Mouse (Mus musculus) intestine, postnatal 0 days (tissue): Measurements from ENCODE around the gene Hmga2. TPM values are rescaled to one million over a fixed set of nuclear protein-coding genes. Genes with fewer than 3 reads are reported as not detected.
"Not testable (repeated sequence)": the region's sequence is repeated elsewhere in the genome, so short reads cannot be mapped to it uniquely, and the experiment has no call there.

Experiments
- ATAC-seq: fragments of 200-750 bp; cut with Nextera tagmentation; 2 replicates; pipeline ENCODE4 v1.8.0; 2017; ENCODE audit warnings: mild to moderate bottlenecking, moderate TSS enrichment, moderate library complexity
- H3K27ac ChIP-seq: fragments of 300-500 bp; sonication (generic); 2 replicates; pipeline ENCODE4 v1.5.1; 2014; ENCODE audit warnings: mild to moderate bottlenecking, low read depth, low read length, moderate library complexity
- H3K27me3 ChIP-seq: fragments of 300-500 bp; sonication (generic); replicated peaks from 2 replicates; pipeline ENCODE4 v1.6.1; 2014; ENCODE audit warnings: low read length, mixed read lengths; ENCODE audit not compliant: control insufficient read depth, insufficient read depth
- H3K36me3 ChIP-seq: fragments of 300-500 bp; sonication (generic); 2 replicates; pipeline ENCODE4 v1.6.1; 2014; ENCODE audit warnings: mild to moderate bottlenecking, moderate library complexity; ENCODE audit not compliant: control insufficient read depth, insufficient read depth
- H3K4me1 ChIP-seq: fragments of 300-500 bp; sonication (generic); replicated peaks from 2 replicates; pipeline ENCODE4 v1.6.1; 2014; ENCODE audit warnings: antibody characterized with exemption, low read length, mixed read lengths; ENCODE audit not compliant: control insufficient read depth, insufficient read depth
- H3K4me2 ChIP-seq: fragments of 300-500 bp; sonication (generic); replicated peaks from 2 replicates; pipeline ENCODE4 v1.6.1; 2014; ENCODE audit warnings: low read depth, mild to moderate bottlenecking, moderate library complexity
- H3K4me3 ChIP-seq: fragments of 300-500 bp; sonication (generic); 2 replicates; pipeline ENCODE4 v1.5.1; 2014; ENCODE audit warnings: low read depth, low read length
- H3K9ac ChIP-seq: fragments of 300-500 bp; sonication (generic); 2 replicates; pipeline ENCODE4 v1.6.1; 2014; ENCODE audit warnings: mild to moderate bottlenecking, low read depth, low read length
- H3K9me3 ChIP-seq: fragments of 300-500 bp; sonication (generic); 2 replicates; pipeline ENCODE4 v1.6.1; 2016; ENCODE audit warnings: mixed run types; ENCODE audit not compliant: control insufficient read depth
- CTCF ChIP-seq: sonication (generic); IDR thresholded peaks from 2 replicates; pipeline ENCODE4 v1.5.1; 2016; ENCODE audit warnings: low read depth, mild to moderate bottlenecking, control low read depth, antibody characterized with exemption, moderate library complexity
- WGBS: fragments of 180-500 bp; shearing (Covaris S2); extraction: QIAGEN DNeasy Blood & Tissue Kit; methylation state at CpG from one replicate; pipeline ENCODE4 v1.1.7; 2014; 5-methylcytosine and 5-hydroxymethylcytosine counted together
- polyA plus RNA-seq: library from polyadenylated mRNA; unstranded; fragments of >200 nt; fragmentation: Nextera tagmentation; extraction: Ambion mirVana; gene quantifications from 2 replicates; pipeline ENCODE4 v1.2.1, GENCODE M21; 2015

The Hmga2 gene
- polyA plus RNA-seq, 1 experiment from 2014 or later, result 4.3 TPM

DNA sequence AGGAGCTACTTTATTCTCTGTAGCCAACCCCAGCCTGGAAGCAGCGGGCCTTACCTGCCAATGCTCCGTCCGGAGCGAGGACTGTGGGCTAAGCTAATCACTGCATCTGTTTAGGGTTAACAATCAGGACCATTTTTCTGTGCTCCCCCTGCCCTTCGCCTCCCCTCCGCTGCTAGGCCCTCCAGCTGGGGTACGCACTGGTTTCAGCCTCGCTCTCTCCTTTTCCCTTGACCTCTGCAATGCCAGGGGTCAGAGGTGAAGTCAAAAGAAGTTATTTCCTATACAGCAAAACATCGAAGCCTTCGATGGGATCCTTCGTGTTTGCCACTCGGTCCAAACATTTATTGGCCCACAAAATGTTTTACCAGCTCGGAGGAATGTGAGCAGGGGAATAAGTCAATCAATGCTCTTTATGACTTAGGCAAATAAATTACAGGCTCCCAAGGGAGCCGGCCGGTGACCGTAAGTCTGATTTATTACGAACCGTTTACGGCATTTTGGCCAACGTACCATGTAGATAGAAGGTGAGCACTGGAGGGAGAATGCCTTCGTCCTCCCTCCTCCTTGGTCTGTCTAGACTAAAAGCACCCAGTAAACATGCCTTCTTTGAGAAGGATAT is 107.0 kb downstream of the Hmga2 start:
- H3K36me3 ChIP-seq, result no peaks in the 10 kb centered on the region
- H3K4me3 ChIP-seq, result peak overlapping the region; percentile 11; the same call in 1 of the 2 replicates
- no peaks in the 10 kb centered on the region; the same call in 1 of the 2 replicates for H3K4me1 ChIP-seq
- no peak for ATAC-seq
- H3K27me3 ChIP-seq, result no peaks in the 10 kb centered on the region
- H3K9me3 ChIP-seq, result no peaks in the 10 kb centered on the region
- WGBS, result 44% methylated on average over 21 of the region's 21 CpGs
- H3K4me2 ChIP-seq, result peak overlapping the region; percentile 44
- no peak overlapping the region for H3K27ac ChIP-seq
- no peak overlapping the region for H3K9ac ChIP-seq
- TF ChIP-seq CTCF, result no peak

DNA sequence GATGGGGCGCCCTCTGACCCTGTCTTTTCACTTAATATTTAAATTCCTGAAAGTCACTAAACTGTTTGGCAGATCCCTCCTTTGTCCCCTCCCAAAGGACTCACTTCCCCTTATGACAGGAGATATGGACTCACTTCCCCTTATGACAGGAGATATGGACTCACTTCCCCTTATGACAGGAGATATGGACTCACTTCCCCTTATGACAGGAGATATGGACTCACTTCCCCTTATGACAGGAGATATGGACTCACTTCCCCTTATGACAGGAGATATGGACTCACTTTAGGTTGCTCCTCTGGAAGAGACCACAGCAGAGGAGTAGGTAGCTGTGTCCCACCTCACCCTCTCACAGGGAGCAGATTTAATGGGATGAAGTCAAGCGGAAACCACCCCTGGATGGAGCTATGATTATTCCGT is 110.1 kb downstream of the Hmga2 start:
- H3K4me2 ChIP-seq, H3K4me3 ChIP-seq, H3K9me3 ChIP-seq, H3K27me3 ChIP-seq, H3K36me3 ChIP-seq, H3K4me1 ChIP-seq, ATAC-seq, H3K27ac ChIP-seq, H3K9ac ChIP-seq: not testable (repeated sequence)
- WGBS, result 85% methylated on average over 3 of the region's 3 CpGs

DNA sequence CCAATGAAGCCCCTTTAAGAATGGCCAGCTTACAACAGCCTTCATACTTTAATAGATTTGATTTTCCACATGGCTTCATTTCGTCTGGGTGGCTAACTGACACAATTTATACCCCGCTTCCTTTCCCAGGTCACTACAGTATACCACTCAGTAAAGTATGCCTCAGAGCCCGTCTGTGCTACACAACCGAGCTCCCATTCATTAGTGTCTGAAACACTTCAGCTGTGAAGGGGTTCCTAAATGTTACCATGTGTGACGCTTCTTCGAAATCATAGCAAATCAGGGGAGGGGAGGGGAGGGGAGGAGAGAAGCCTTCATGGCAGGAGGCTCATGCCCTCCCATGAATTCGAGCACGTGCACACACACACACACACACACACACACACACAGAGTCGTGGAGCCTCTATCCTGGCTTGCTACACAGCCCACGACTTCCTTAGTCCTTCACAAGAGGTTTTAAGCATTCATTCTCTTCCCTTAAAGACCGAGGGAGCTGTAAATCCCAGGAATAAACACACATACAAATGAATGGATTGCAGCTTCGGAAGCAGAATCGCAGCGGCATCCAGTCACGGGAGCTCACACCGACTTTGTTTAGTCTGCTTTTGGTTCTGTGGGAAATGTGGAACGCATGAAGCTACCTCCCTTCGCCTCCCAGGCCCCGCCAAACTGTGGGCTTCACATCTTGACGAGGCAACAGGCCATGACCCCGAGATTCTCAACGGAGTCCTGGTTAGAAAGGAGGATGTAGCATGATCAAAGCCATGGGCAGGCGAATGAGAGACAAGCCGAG is 110.7 kb downstream of the Hmga2 start:
- Histone ChIP-seq H3K36me3 (no peaks in the 10 kb centered on the region), H3K27me3 (no peaks in the 10 kb centered on the region), H3K9me3 (no peaks in the 10 kb centered on the region), H3K4me1 (no peaks in the 10 kb centered on the region; the same call in 1 of the 2 replicates), H3K4me2 (peak overlapping the region; percentile 31; the same call in 1 of the 2 replicates), H3K9ac (no peak overlapping the region), H3K4me3 (no peak overlapping the region), H3K27ac (no peak overlapping the region)
- no peak for ATAC-seq
- no peak for TF ChIP-seq CTCF
- WGBS, result 39% methylated on average over 24 of the region's 24 CpGs

DNA sequence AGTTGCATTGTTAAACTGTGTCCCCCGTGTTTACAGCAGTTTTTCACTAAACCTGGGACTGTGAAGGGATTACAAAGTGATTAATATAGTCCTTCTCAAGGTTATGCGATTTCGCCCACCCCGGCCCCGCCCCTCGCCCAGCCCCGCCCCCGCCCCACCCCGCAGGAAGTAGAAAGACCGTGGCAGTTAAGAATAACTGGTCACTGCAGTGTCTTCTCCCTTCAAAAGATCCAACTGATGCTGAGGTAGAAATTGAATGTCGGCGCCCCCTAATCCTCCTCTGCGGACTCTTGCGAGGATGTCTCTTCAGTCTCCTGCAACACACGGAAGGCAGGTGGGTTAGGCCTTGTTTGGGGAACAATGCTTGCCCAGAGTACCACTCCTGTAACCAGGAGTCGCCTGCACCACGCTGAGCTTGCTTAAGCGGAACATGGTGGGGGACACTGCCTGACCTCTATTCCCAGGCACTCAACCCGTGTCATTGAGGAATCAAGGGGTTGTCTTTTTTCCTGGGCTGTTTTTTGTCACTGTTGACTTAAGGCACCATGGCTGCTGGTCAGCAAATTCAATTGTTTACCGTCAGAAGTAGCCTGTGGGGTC is 112.2 kb downstream of the Hmga2 start:
- H3K9ac ChIP-seq, result no peak overlapping the region
- WGBS, result 60% methylated on average over 20 of the region's 20 CpGs
- no peak overlapping the region for H3K4me3 ChIP-seq
- no peak for TF ChIP-seq CTCF
- no peak for ATAC-seq
- no peak overlapping the region for H3K27ac ChIP-seq
- H3K4me1 ChIP-seq, result no peaks in the 10 kb centered on the region; the same call in 1 of the 2 replicates
- no peak overlapping the region for H3K4me2 ChIP-seq
- H3K27me3 ChIP-seq, result no peaks in the 10 kb centered on the region
- no peaks in the 10 kb centered on the region for H3K9me3 ChIP-seq
- H3K36me3 ChIP-seq, result no peaks in the 10 kb centered on the region

DNA sequence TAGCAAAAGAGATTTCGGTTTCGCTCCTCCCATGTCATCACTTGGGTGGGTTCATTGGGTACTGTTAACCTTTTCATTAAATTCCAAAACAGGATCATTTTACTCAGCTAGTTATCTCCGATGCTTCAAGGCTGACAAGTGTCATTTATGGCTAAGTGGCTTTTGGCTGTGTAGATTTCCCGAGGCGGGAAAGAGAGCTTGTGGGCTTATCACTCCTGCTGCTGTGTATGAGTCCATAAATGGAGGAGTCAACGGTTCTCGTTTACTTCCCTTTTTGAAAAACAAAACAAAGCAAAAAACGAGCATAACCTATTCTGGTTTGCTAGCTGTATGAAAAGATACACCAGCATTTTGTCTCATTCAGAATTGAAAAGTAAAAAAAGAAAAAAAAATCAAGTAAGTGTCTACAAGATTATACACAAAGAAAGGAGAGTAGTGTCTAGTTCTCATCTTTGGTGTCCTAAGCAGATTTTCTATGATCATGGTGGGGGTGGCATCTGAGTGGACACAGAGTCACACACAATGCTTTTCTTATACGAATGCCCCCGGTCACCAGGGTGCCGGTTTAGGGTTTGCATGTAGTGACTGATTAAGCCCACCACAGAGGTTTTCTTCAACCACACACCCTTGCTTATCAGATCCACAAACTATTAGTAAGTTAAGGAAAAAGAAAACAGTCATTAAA is 112.8 kb downstream of the Hmga2 start:
- not testable (repeated sequence) for H3K9ac ChIP-seq, ATAC-seq, H3K9me3 ChIP-seq, H3K27me3 ChIP-seq, H3K4me3 ChIP-seq, H3K4me2 ChIP-seq, H3K27ac ChIP-seq, H3K4me1 ChIP-seq, H3K36me3 ChIP-seq
- 76% methylated on average over 9 of the region's 11 CpGs for WGBS

DNA sequence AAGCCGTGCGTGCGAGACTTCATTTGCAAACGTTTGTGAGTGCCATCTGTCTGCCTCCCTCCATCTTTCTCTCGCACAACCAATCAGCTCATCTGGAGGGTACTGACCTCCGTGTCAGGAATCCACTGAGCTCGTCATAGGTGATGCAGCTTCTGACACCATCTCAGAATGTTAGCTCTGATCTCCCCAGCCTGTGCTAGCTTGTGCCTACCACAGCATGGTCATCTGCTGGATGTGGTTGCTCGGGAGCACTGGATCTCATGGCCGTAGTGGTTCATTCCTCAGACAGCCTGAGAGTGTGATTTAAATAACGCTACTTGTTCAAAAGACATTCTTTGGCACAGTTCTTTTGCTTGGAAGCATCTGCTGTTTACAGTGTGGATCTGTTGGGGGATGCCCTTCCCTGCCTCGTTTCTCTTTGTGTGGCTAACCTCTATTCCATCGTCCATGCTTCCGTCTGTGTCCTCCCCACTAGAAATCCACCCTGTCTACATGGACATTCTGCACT is 121.7 kb downstream of the Hmga2 start:
- no peaks in the 10 kb centered on the region for H3K27me3 ChIP-seq
- no peaks in the 10 kb centered on the region for H3K4me1 ChIP-seq
- no peaks in the 10 kb centered on the region for H3K9me3 ChIP-seq
- no peak for TF ChIP-seq CTCF
- H3K36me3 ChIP-seq, result no peaks in the 10 kb centered on the region
- no peak overlapping the region for H3K9ac ChIP-seq
- no peak overlapping the region for H3K4me3 ChIP-seq
- no peak overlapping the region; the same call in 1 of the 2 replicates for H3K4me2 ChIP-seq
- ATAC-seq, result no peak
- H3K27ac ChIP-seq, result no peak overlapping the region
- 60% methylated on average over 13 of the region's 13 CpGs for WGBS
